Mouse (Mus musculus) brain, embryonic 14.5 days (tissue): Measurements from ENCODE around the gene Ntrk3.

Experiments used
- CTCF ChIP-seq: fragments of 200-500 bp; IDR thresholded peaks from 2 replicates; pipeline ENCODE4 v1.5.1; 2012; ENCODE audit warnings: inconsistent platforms, mild to moderate bottlenecking, moderate library complexity, borderline replicate concordance; ENCODE audit not compliant: insufficient read depth, insufficient read length; ENCODE audit errors: extremely low read depth
- POLR2A ChIP-seq: fragments of 200-500 bp; IDR thresholded peaks from 2 replicates; pipeline ENCODE4 v1.6.1; 2012; ENCODE audit warnings: mild to moderate bottlenecking, inconsistent platforms, borderline replicate concordance; ENCODE audit not compliant: poor library complexity, insufficient read depth, insufficient read length, severe bottlenecking; ENCODE audit errors: extremely low read depth

DNA sequence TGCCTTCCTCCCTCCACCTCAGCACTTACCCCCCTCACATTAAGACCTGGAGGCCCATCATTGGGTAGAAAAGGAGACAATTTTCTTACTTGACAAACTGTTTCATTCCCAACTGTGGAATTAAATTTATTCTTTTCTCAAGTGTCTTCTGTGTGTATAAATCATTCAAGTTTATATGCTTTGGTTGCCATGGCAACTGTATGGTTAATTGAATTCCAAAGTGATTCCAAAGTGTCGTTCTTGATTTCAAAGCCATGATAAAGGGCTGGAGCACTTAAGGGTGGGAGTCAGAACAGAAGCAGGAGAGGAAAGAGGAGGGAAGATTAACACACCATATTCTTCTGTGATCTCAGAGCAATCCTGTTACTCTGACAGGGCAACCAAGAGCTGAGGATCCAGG lies 572.3 kb downstream of the Ntrk3 start:
- TF ChIP-seq CTCF (no peak), POLR2A (no peak)
